Mouse (Mus musculus) hindbrain, postnatal 0 days (tissue): Measurements from ENCODE around the gene H6pd. TPM values are rescaled to one million over a fixed set of nuclear protein-coding genes. Genes with fewer than 3 reads are reported as not detected.
A peak's percentile ranks its signal among the peaks of the same experiment; 100 is the strongest.

Experiments
- ATAC-seq: fragments of 200-750 bp; cut with Nextera tagmentation; 2 replicates; pipeline ENCODE4 v1.8.0; 2017; ENCODE audit warnings: mild to moderate bottlenecking, moderate TSS enrichment, moderate library complexity
- DNase-seq: peaks from one replicate; pipeline ENCODE4 v3.0.0-alpha.2; 2015; ENCODE audit warnings: low spot score
- H3K27ac ChIP-seq: fragments of 300-500 bp; sonication (generic); 2 replicates; pipeline ENCODE4 v1.5.1; 2014; ENCODE audit warnings: mild to moderate bottlenecking
- H3K27me3 ChIP-seq: fragments of 300-500 bp; sonication (generic); 2 replicates; pipeline ENCODE4 v1.6.1; 2014; ENCODE audit warnings: low read length, mixed read lengths; ENCODE audit not compliant: insufficient read depth
- H3K36me3 ChIP-seq: fragments of 300-500 bp; sonication (generic); 2 replicates; pipeline ENCODE4 v1.6.1; 2014; ENCODE audit warnings: low read length, mixed read lengths; ENCODE audit not compliant: insufficient read depth
- H3K4me1 ChIP-seq: fragments of 300-500 bp; sonication (generic); 2 replicates; pipeline ENCODE4 v1.6.1; 2014; ENCODE audit warnings: antibody characterized with exemption, low read length, mixed read lengths; ENCODE audit not compliant: insufficient read depth
- H3K4me2 ChIP-seq: fragments of 300-500 bp; sonication (generic); 2 replicates; pipeline ENCODE4 v1.6.1; 2014; ENCODE audit warnings: low read depth, mild to moderate bottlenecking, low read length, moderate library complexity, mixed read lengths
- H3K4me3 ChIP-seq: fragments of 300-500 bp; sonication (generic); 2 replicates; pipeline ENCODE4 v1.5.1; 2014; ENCODE audit warnings: low read length
- H3K9ac ChIP-seq: fragments of 300-500 bp; sonication (generic); replicated peaks from 2 replicates; pipeline ENCODE4 v1.6.1; 2014; ENCODE audit warnings: mild to moderate bottlenecking, low read length, moderate library complexity, mixed read lengths
- H3K9me3 ChIP-seq: fragments of 300-500 bp; sonication (generic); 2 replicates; pipeline ENCODE4 v1.6.1; 2016; ENCODE audit warnings: low read length, mixed read lengths
- CTCF ChIP-seq: IDR thresholded peaks from 2 replicates; pipeline ENCODE4 v1.5.1; 2016; ENCODE audit warnings: antibody characterized with exemption, control low read depth, low read depth
- WGBS: fragments of 180-500 bp; shearing (Covaris S2); extraction: QIAGEN DNeasy Blood & Tissue Kit; methylation state at CpG from one replicate; pipeline ENCODE4 v1.1.7; 2014; 5-methylcytosine and 5-hydroxymethylcytosine counted together
- polyA plus RNA-seq: library from polyadenylated mRNA; unstranded; fragments of >200 nt; fragmentation: Nextera tagmentation; extraction: Ambion mirVana; gene quantifications from 2 replicates; pipeline ENCODE4 v1.2.1, GENCODE M21; 2015
- total RNA-seq: library from RNA; depleted of rRNA; stranded (reverse); fragments of >200 nt; gene quantifications from 2 replicates; pipeline ENCODE4 v1.2.3, GENCODE M21; 2014

H6pd gene
- total and polyA plus RNA-seq, 2 experiments from 2014 or later: 3.0 to 16.9 TPM

GRCm38 (mm10) chr4:150030449-150031233, 21.8 kb upstream of the H6pd start:
- no peak for TF ChIP-seq CTCF
- DNase-seq: peak; percentile 52
- 0 out of 2 replicates have a peak, but pooled peaks have one; percentile 30 for ATAC-seq
- no peaks in the 10 kb centered on the region; the same call in 1 of the 2 replicates for H3K4me1 ChIP-seq
- H3K27ac ChIP-seq: no peak overlapping the region
- H3K36me3 ChIP-seq: no peaks in the 10 kb centered on the region
- H3K27me3 ChIP-seq: peaks cover 28% of the 10 kb centered on the region
- under 1% methylated on average over 28 of the region's 28 CpGs for WGBS
- H3K4me3 ChIP-seq: peak overlapping the region; percentile 45
- peak overlapping the region; percentile 98 for H3K4me2 ChIP-seq
- no peaks in the 10 kb centered on the region for H3K9me3 ChIP-seq
- H3K9ac ChIP-seq: peak overlapping the region; percentile 44

GRCm38 (mm10) chr4:150029885-150030284, 21.1 kb upstream of the H6pd start:
- H3K9ac ChIP-seq: peak overlapping the region; percentile 44; the same call in 1 of the 2 replicates

GRCm38 (mm10) chr4:150023518-150023917, 14.7 kb upstream of the H6pd start:
- Histone ChIP-seq H3K4me3 (no peak overlapping the region), H3K4me1 (no peaks in the 10 kb centered on the region), H3K36me3 (no peaks in the 10 kb centered on the region), H3K4me2 (no peak overlapping the region), H3K27me3 (peaks cover 4% of the 10 kb centered on the region), H3K27ac (no peak overlapping the region), H3K9me3 (no peaks in the 10 kb centered on the region), H3K9ac (no peak overlapping the region)
- 79% methylated on average over 7 of the region's 7 CpGs for WGBS
- no peak for TF ChIP-seq CTCF
- DNase-seq (no peak), ATAC-seq (no peak)

More at GRCm38 (mm10) chr4:150029885-150030284, 21.1 kb upstream of the H6pd start:
- H3K9me3 ChIP-seq: no peaks in the 10 kb centered on the region
- H3K4me2 ChIP-seq: peak overlapping the region; percentile 98
- ATAC-seq (no peak), DNase-seq (no peak)
- WGBS: 2% methylated on average over 11 of the region's 11 CpGs
- H3K27ac ChIP-seq: no peak overlapping the region
- no peak for TF ChIP-seq CTCF
- no peaks in the 10 kb centered on the region; the same call in 1 of the 2 replicates for H3K4me1 ChIP-seq
- peak overlapping the region; percentile 45 for H3K4me3 ChIP-seq
- no peaks in the 10 kb centered on the region for H3K36me3 ChIP-seq
- peaks cover 25% of the 10 kb centered on the region for H3K27me3 ChIP-seq

GRCm38 (mm10) chr4:150019741-150020380, 11.0 kb upstream of the H6pd start:
- Histone ChIP-seq H3K27ac (no peak overlapping the region), H3K36me3 (no peaks in the 10 kb centered on the region), H3K9me3 (no peaks in the 10 kb centered on the region), H3K9ac (no peak overlapping the region), H3K27me3 (no peaks in the 10 kb centered on the region), H3K4me1 (no peaks in the 10 kb centered on the region), H3K4me2 (no peak overlapping the region), H3K4me3 (no peak overlapping the region)
- TF ChIP-seq CTCF: no peak
- 81% methylated on average over 15 of the region's 15 CpGs for WGBS
- ATAC-seq (no peak), DNase-seq (no peak)

GRCm38 (mm10) chr4:150015436-150015835, 6.6 kb upstream of the H6pd start:
- Histone ChIP-seq H3K4me3 (no peak overlapping the region), H3K9ac (no peak overlapping the region), H3K9me3 (no peaks in the 10 kb centered on the region), H3K4me2 (no peak overlapping the region), H3K36me3 (no peaks in the 10 kb centered on the region), H3K27ac (no peak overlapping the region), H3K27me3 (no peaks in the 10 kb centered on the region), H3K4me1 (no peaks in the 10 kb centered on the region)
- no peak for ATAC-seq
- DNase-seq: no peak
- 63% methylated on average over 7 of the region's 7 CpGs for WGBS
- TF ChIP-seq CTCF: no peak

- H3K27me3 ChIP-seq: no peaks in the 10 kb centered on the region
- no peak overlapping the region for H3K4me2 ChIP-seq
- no peaks in the 10 kb centered on the region for H3K4me1 ChIP-seq
- no peak for TF ChIP-seq CTCF
- H3K9ac ChIP-seq: no peak overlapping the region
- DNase-seq (no peak), ATAC-seq (no peak)
- H3K9me3 ChIP-seq: no peaks in the 10 kb centered on the region
- H3K27ac ChIP-seq: no peak overlapping the region
- H3K36me3 ChIP-seq: no peaks in the 10 kb centered on the region
- 90% methylated on average over 4 of the region's 4 CpGs for WGBS
- H3K4me3 ChIP-seq: no peak overlapping the region
Observed at GRCm38 (mm10) chr4:150014378-150015091, 5.7 kb upstream of the H6pd start.
